Mouse (Mus musculus) forebrain, embryonic 11.5 days (tissue): ENCODE measurements around the gene Hook2. TPM values are rescaled to one million over a fixed set of nuclear protein-coding genes. Genes with fewer than 3 reads are reported as not detected.

Experiments used
- polyA plus RNA-seq: library from polyadenylated mRNA; unstranded; fragments of >200 nt; fragmentation: Nextera tagmentation; extraction: Ambion mirVana; gene quantifications from 2 replicates; pipeline ENCODE4 v1.2.1, GENCODE M21; 2014

Gene Hook2
- polyA plus RNA-seq, 1 experiment from 2014 or later = 14.8 TPM

Other genes with a start within 250 kb of the Hook2 start
- gene Nfix, start 190.3 kb upstream of the Hook2 start, polyA plus RNA-seq = 7.7 and 8.9 TPM in 2 replicates
- 5.5 and 6.4 TPM in 2 replicates for gene Dand5, start 167.8 kb upstream of the Hook2 start, polyA plus RNA-seq
- gene Gadd45gip1, start 159.1 kb upstream of the Hook2 start, polyA plus RNA-seq = 41.0 and 44.3 TPM in 2 replicates
- 102 and 110 TPM in 2 replicates for gene Rad23a, start 149.9 kb upstream of the Hook2 start, polyA plus RNA-seq
- gene Calr, start 143.7 kb upstream of the Hook2 start, polyA plus RNA-seq = 722 and 731 TPM in 2 replicates
- 112 and 120 TPM in 2 replicates for gene Farsa, start 133.6 kb upstream of the Hook2 start, polyA plus RNA-seq
- 86.2 and 87.8 TPM in 2 replicates for gene Syce2, start 118.5 kb upstream of the Hook2 start, polyA plus RNA-seq
- 37.8 and 39.6 TPM in 2 replicates for gene Gcdh, start 96.7 kb upstream of the Hook2 start, polyA plus RNA-seq
- gene Klf1, start 88.7 kb upstream of the Hook2 start, polyA plus RNA-seq = 14.2 and 17.5 TPM in 2 replicates
- gene Dnase2a, start 82.0 kb upstream of the Hook2 start, polyA plus RNA-seq = 7.2 and 9.5 TPM in 2 replicates
- 14.2 and 15.9 TPM in 2 replicates for gene Mast1, start 53.2 kb upstream of the Hook2 start, polyA plus RNA-seq
- 0.19 and 0.36 TPM in 2 replicates for gene Rtbdn, start 43.6 kb upstream of the Hook2 start, polyA plus RNA-seq
- gene Gm49661, start 21.2 kb upstream of the Hook2 start, polyA plus RNA-seq = not detected in 2 replicates
- 1,226 and 1,312 TPM in 2 replicates for gene Prdx2, start 21.0 kb upstream of the Hook2 start, polyA plus RNA-seq
- 128 and 147 TPM in 2 replicates for gene Rnaseh2a, start 20.8 kb upstream of the Hook2 start, polyA plus RNA-seq
- gene Junb, start 11.9 kb upstream of the Hook2 start, polyA plus RNA-seq = 5.2 and 5.8 TPM in 2 replicates
- gene Best2, start 23.9 kb downstream of the Hook2 start, polyA plus RNA-seq = not detected in 2 replicates
- 118 and 127 TPM in 2 replicates for gene Asna1, start 34.7 kb downstream of the Hook2 start, polyA plus RNA-seq
- gene Trir, start 36.2 kb downstream of the Hook2 start, polyA plus RNA-seq = 170 and 172 TPM in 2 replicates
- gene Tnpo2, start 46.3 kb downstream of the Hook2 start, polyA plus RNA-seq = 19.9 and 27.2 TPM in 2 replicates
- 23.8 and 33.8 TPM in 2 replicates for gene Fbxw9, start 69.5 kb downstream of the Hook2 start, polyA plus RNA-seq
- not detected in 2 replicates for gene Gm5741, start 77.4 kb downstream of the Hook2 start, polyA plus RNA-seq
- gene Dhps, start 81.2 kb downstream of the Hook2 start, polyA plus RNA-seq = 63.5 and 68.5 TPM in 2 replicates
- gene Wdr83os, start 90.1 kb downstream of the Hook2 start, polyA plus RNA-seq = 123 and 125 TPM in 2 replicates
- gene Wdr83, start 90.7 kb downstream of the Hook2 start, polyA plus RNA-seq = 47.3 and 57.4 TPM in 2 replicates
- 20.9 and 21.0 TPM in 2 replicates for gene Man2b1, start 92.7 kb downstream of the Hook2 start, polyA plus RNA-seq
- 1.1 and 1.3 TPM in 2 replicates for gene Zfp791, start 132.5 kb downstream of the Hook2 start, polyA plus RNA-seq
- gene Cks1brt, start 161.3 kb downstream of the Hook2 start, polyA plus RNA-seq = not detected in 2 replicates
- not detected in 2 replicates for gene Olfr371, start 235.4 kb downstream of the Hook2 start, polyA plus RNA-seq